Mouse (Mus musculus): Measurements from ENCODE around the gene Mlycd.
"Not testable (repeated sequence)": the region's sequence is repeated elsewhere in the genome, so short reads cannot be mapped to it uniquely, and the experiment has no call there.

DNA sequence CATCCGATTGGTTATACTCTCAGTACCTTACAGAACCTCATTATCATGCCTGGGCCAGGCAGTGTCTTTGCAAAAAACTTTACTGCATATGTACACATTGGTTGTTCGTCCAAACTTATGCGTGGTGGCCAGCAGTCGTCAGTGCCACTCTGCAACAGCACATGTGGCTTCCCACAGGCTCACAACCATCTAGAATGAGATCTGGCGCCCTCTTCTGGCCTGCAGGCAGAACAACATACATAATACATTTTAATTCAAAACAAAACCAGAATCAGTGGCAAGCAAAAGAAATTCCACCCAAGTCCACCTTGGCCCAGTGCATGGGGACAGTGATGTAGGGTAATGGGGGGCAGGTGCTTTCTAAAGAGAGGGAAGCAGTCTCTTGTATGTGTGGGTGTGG is 38.0 kb upstream of the Mlycd start:
- TF ChIP-seq NELFE (IDR thresholded peaks at IDR 0.05; ENCODE audit: low read depth, low read length); POLR2A (IDR thresholded peaks at IDR 0.05; ENCODE audit: low read depth, low read length); MAX (IDR thresholded peaks at IDR 0.05; ENCODE audit: low read length); USF1 (IDR thresholded peaks at IDR 0.05; ENCODE audit: low read depth, low read length); ETS1 (conservative IDR thresholded peaks at IDR 0.05; ENCODE audit: low read depth, low read length); NRF1 (IDR thresholded peaks at IDR 0.05; ENCODE audit: low read depth, low read length); RAD21 (IDR thresholded peaks at IDR 0.05; ENCODE audit: low read depth, low read length); TBP (conservative IDR thresholded peaks at IDR 0.05; ENCODE audit: low read depth, low read length); ZKSCAN1 (IDR thresholded peaks at IDR 0.05; ENCODE audit: borderline replicate concordance, low read depth, low read length): not testable (repeated sequence)
- peak in 1 of 2 experiments; percentile 43; a peak in 2 of 4 replicates for TF ChIP-seq CTCF (conservative IDR thresholded peaks at IDR 0.05 in 1 of 2, IDR thresholded peaks at IDR 0.05 in 1 of 2; ENCODE audit: low read depth in 2 of 2, low read length in 2 of 2)
